Mouse (Mus musculus): ENCODE measurements at regions not wholly inside any gene's neighbourhood (a gene's known extent, or its start where the extent isn't known, plus 50 kb on each side); places are given as distances from the start of the nearest gene placed in this dataset.
"Not testable (repeated sequence)": the region's sequence is repeated elsewhere in the genome, so short reads cannot be mapped to it uniquely, and the experiment has no call there.

- not testable (repeated sequence) for DNase-seq
Observed at GRCm38 (mm10) chr12:20802027-20802426, 188.2 kb upstream of the Asap2 start.

- not testable (repeated sequence) for DNase-seq
Observed at GRCm38 (mm10) chr12:20805466-20805865, 184.8 kb upstream of the Asap2 start.

GRCm38 (mm10) chr12:20806681-20807080 lies 183.6 kb upstream of the Asap2 start:
- no peak for DNase-seq

GRCm38 (mm10) chr12:20813836-20814235 lies 176.4 kb upstream of the Asap2 start:
- not testable (repeated sequence) for DNase-seq

GRCm38 (mm10) chr12:20815121-20815520 lies 175.1 kb upstream of the Asap2 start:
- DNase-seq = not testable (repeated sequence)

- DNase-seq = peak in 1 of 2 experiments; percentile 2
Observed at GRCm38 (mm10) chr12:20815599-20815998, 174.7 kb upstream of the Asap2 start.

- not testable (repeated sequence) for DNase-seq
Observed at GRCm38 (mm10) chr12:20843661-20844320, 146.5 kb upstream of the Asap2 start.

- not testable (repeated sequence) for DNase-seq
Observed at GRCm38 (mm10) chr12:20844873-20845272, 145.4 kb upstream of the Asap2 start.

- DNase-seq = no peak
Observed at GRCm38 (mm10) chr12:20845297-20845696, 145.0 kb upstream of the Asap2 start.

GRCm38 (mm10) chr12:20884104-20884503 lies 106.2 kb upstream of the Asap2 start:
- not testable (repeated sequence) for DNase-seq

GRCm38 (mm10) chr12:20920653-20921397 lies 69.4 kb upstream of the Asap2 start:
- peak; percentile 28 to 39 for DNase-seq

- DNase-seq = not testable (repeated sequence)
Observed at GRCm38 (mm10) chr12:20921398-20922023, 68.7 kb upstream of the Asap2 start.

- DNase-seq = peak; percentile 2 to 7
Observed at GRCm38 (mm10) chr12:20928966-20929365, 61.3 kb upstream of the Asap2 start.
